Mouse (Mus musculus): ENCODE measurements around the gene Vegfd. TPM values are rescaled to one million over a fixed set of nuclear protein-coding genes. Genes with fewer than 3 reads are reported as not detected.

Vegfd gene
- polyA plus RNA-seq (2012; rRNA removed) = 1.0 and 2.4 TPM in 2 replicates

GRCm38 (mm10) chrX:164373081-164373480 is at the start of gene Vegfd:
TSS of gene Vegfd (plus strand) at chrX:164373378.

GRCm38 (mm10) chrX:164419471-164419939 is 46.3 kb downstream of the Vegfd start, which contains the start of gene Piga:
TSS of gene Piga (plus strand) at chrX:164419787.

GRCm38 (mm10) chrX:164436709-164437108 is 63.5 kb downstream of the Vegfd start, which contains the start of gene Asb11:
TSS of gene Asb11 (plus strand) at chrX:164436994.

Other genes starting within 250 kb of the Vegfd start
- 0.14 and 0.26 TPM in 2 replicates for gene Ace2, start 234.0 kb upstream of the Vegfd start, polyA plus RNA-seq (2012; rRNA removed)
- gene Bmx, start 115.2 kb upstream of the Vegfd start, polyA plus RNA-seq (2012; rRNA removed) = 0.33 and 0.44 TPM in 2 replicates
- 1.4 and 1.7 TPM in 2 replicates for gene Pir, start 104.0 kb upstream of the Vegfd start, polyA plus RNA-seq (2012; rRNA removed)
- 6.5 TPM in 2 replicates for gene Piga, start 46.4 kb downstream of the Vegfd start, polyA plus RNA-seq (2012; rRNA removed)
- gene Asb11, start 63.6 kb downstream of the Vegfd start, polyA plus RNA-seq (2012; rRNA removed) = not detected in 2 replicates
- 0.09 and 0.54 TPM in 2 replicates for gene Asb9, start 132.9 kb downstream of the Vegfd start, polyA plus RNA-seq (2012; rRNA removed)

Data from central nervous system, embryonic 14 days (tissue).